Mouse (Mus musculus): Measurements from ENCODE around the gene Gpr108. TPM values are rescaled to one million over a fixed set of nuclear protein-coding genes. Genes with fewer than 3 reads are reported as not detected.

Gene Gpr108
- polyA plus RNA-seq, 1 experiment from 2014 or later, result 44.2 TPM

GRCm38 (mm10) chr17:57275111-57275996, 27.1 kb upstream of the Gpr108 start:
- Histone ChIP-seq H3K4me3 (ENCODE audit: low read length) (peak overlapping the region; percentile 65), H3K27ac (ENCODE audit: low read length) (peak overlapping the region; percentile 60), H3K9me3 (ENCODE audit: control insufficient read depth, low read length) (no peaks in the 10 kb centered on the region), H3K36me3 (ENCODE audit: control insufficient read depth, insufficient read depth, low read length) (no peaks in the 10 kb centered on the region), H3K9ac (ENCODE audit: low read length) (peak overlapping the region; percentile 71), H3K4me2 (ENCODE audit: low read depth, low read length) (peak overlapping the region; percentile 69), H3K27me3 (ENCODE audit: control insufficient read depth, insufficient read depth, low read depth, low read length) (no peaks in the 10 kb centered on the region), H3K4me1 (replicated peaks; ENCODE audit: control insufficient read depth, insufficient read depth, low read length) (peaks cover 5% of the 10 kb centered on the region; the same call in 1 of the 2 replicates)
- WGBS, result under 1% methylated on average over 46 of the region's 53 CpGs
- ATAC-seq (ENCODE audit: low read depth), result peak; percentile 90

- Histone ChIP-seq H3K27ac (ENCODE audit: low read length) (peak overlapping the region; percentile 60; the same call in 1 of the 2 replicates), H3K4me3 (ENCODE audit: low read length) (peak overlapping the region; percentile 65), H3K9me3 (ENCODE audit: control insufficient read depth, low read length) (no peaks in the 10 kb centered on the region), H3K27me3 (ENCODE audit: control insufficient read depth, insufficient read depth, low read depth, low read length) (no peaks in the 10 kb centered on the region), H3K9ac (ENCODE audit: low read length) (peak overlapping the region; percentile 71), H3K4me2 (ENCODE audit: low read depth, low read length) (peak overlapping the region; percentile 69), H3K36me3 (ENCODE audit: control insufficient read depth, insufficient read depth, low read length) (no peaks in the 10 kb centered on the region), H3K4me1 (replicated peaks; ENCODE audit: control insufficient read depth, insufficient read depth, low read length) (peaks cover 5% of the 10 kb centered on the region; the same call in 1 of the 2 replicates)
- 3% methylated on average over 15 of the region's 15 CpGs for WGBS
- no peak for ATAC-seq (ENCODE audit: low read depth)
Observed at GRCm38 (mm10) chr17:57274686-57275085, 26.4 kb upstream of the Gpr108 start.

- no peak overlapping the region for H3K4me2 ChIP-seq (ENCODE audit: low read depth, low read length)
- H3K27me3 ChIP-seq (ENCODE audit: control insufficient read depth, insufficient read depth, low read depth, low read length), result no peaks in the 10 kb centered on the region
- WGBS, result 32% methylated on average over 4 of the region's 7 CpGs
Observed at GRCm38 (mm10) chr17:57273846-57274245, 25.6 kb upstream of the Gpr108 start.

GRCm38 (mm10) chr17:57271301-57271700, 23.1 kb upstream of the Gpr108 start:
- Histone ChIP-seq H3K27me3 (ENCODE audit: control insufficient read depth, insufficient read depth, low read depth, low read length) (no peaks in the 10 kb centered on the region), H3K27ac (ENCODE audit: low read length) (no peak overlapping the region), H3K9ac (ENCODE audit: low read length) (no peak overlapping the region), H3K4me2 (ENCODE audit: low read depth, low read length) (no peak overlapping the region), H3K36me3 (ENCODE audit: control insufficient read depth, insufficient read depth, low read length) (no peaks in the 10 kb centered on the region), H3K4me1 (replicated peaks; ENCODE audit: control insufficient read depth, insufficient read depth, low read length) (peaks cover 5% of the 10 kb centered on the region; the same call in 1 of the 2 replicates), H3K9me3 (ENCODE audit: control insufficient read depth, low read length) (no peaks in the 10 kb centered on the region), H3K4me3 (ENCODE audit: low read length) (no peak overlapping the region)
- WGBS, result 53% methylated on average over 9 of the region's 9 CpGs
- no peak for ATAC-seq (ENCODE audit: low read depth)

More at GRCm38 (mm10) chr17:57273846-57274245, 25.6 kb upstream of the Gpr108 start:
- Histone ChIP-seq H3K36me3 (ENCODE audit: control insufficient read depth, insufficient read depth, low read length) (no peaks in the 10 kb centered on the region), H3K9me3 (ENCODE audit: control insufficient read depth, low read length) (no peaks in the 10 kb centered on the region), H3K4me3 (ENCODE audit: low read length) (no peak overlapping the region), H3K4me1 (replicated peaks; ENCODE audit: control insufficient read depth, insufficient read depth, low read length) (peaks cover 5% of the 10 kb centered on the region; the same call in 1 of the 2 replicates), H3K9ac (ENCODE audit: low read length) (no peak overlapping the region), H3K27ac (ENCODE audit: low read length) (no peak overlapping the region)
- no peak for ATAC-seq (ENCODE audit: low read depth)

GRCm38 (mm10) chr17:57267556-57268126, 19.4 kb upstream of the Gpr108 start:
- Histone ChIP-seq H3K27me3 (ENCODE audit: control insufficient read depth, insufficient read depth, low read depth, low read length) (no peaks in the 10 kb centered on the region), H3K9me3 (ENCODE audit: control insufficient read depth, low read length) (no peaks in the 10 kb centered on the region), H3K36me3 (ENCODE audit: control insufficient read depth, insufficient read depth, low read length) (peaks cover 9% of the 10 kb centered on the region), H3K4me2 (ENCODE audit: low read depth, low read length) (no peak overlapping the region), H3K4me3 (ENCODE audit: low read length) (no peak overlapping the region), H3K9ac (ENCODE audit: low read length) (no peak overlapping the region), H3K4me1 (replicated peaks; ENCODE audit: control insufficient read depth, insufficient read depth, low read length) (peaks cover 5% of the 10 kb centered on the region; the same call in 1 of the 2 replicates), H3K27ac (ENCODE audit: low read length) (no peak overlapping the region)
- WGBS, result 84% methylated on average over 6 of the region's 6 CpGs
- no peak for ATAC-seq (ENCODE audit: low read depth)

GRCm38 (mm10) chr17:57264972-57265945, 17.0 kb upstream of the Gpr108 start:
- Histone ChIP-seq H3K4me3 (ENCODE audit: low read length) (peak overlapping the region; percentile 17), H3K27ac (ENCODE audit: low read length) (no peak overlapping the region)

GRCm38 (mm10) chr17:57264164-57264563, 15.9 kb upstream of the Gpr108 start:
- Histone ChIP-seq H3K27ac (ENCODE audit: low read length) (no peak overlapping the region), H3K9me3 (ENCODE audit: control insufficient read depth, low read length) (no peaks in the 10 kb centered on the region), H3K27me3 (ENCODE audit: control insufficient read depth, insufficient read depth, low read depth, low read length) (no peaks in the 10 kb centered on the region), H3K4me1 (replicated peaks; ENCODE audit: control insufficient read depth, insufficient read depth, low read length) (peaks cover 5% of the 10 kb centered on the region; the same call in 1 of the 2 replicates), H3K36me3 (ENCODE audit: control insufficient read depth, insufficient read depth, low read length) (peaks cover 23% of the 10 kb centered on the region), H3K4me3 (ENCODE audit: low read length) (no peak overlapping the region), H3K9ac (ENCODE audit: low read length) (no peak overlapping the region), H3K4me2 (ENCODE audit: low read depth, low read length) (no peak overlapping the region)
- ATAC-seq (ENCODE audit: low read depth), result no peak
- WGBS, result 52% methylated on average over 2 of the region's 2 CpGs

More at GRCm38 (mm10) chr17:57264972-57265945, 17.0 kb upstream of the Gpr108 start:
- Histone ChIP-seq H3K9ac (ENCODE audit: low read length) (peak overlapping the region; percentile 35), H3K36me3 (ENCODE audit: control insufficient read depth, insufficient read depth, low read length) (peaks cover 19% of the 10 kb centered on the region), H3K4me2 (ENCODE audit: low read depth, low read length) (peak overlapping the region; percentile 40), H3K27me3 (ENCODE audit: control insufficient read depth, insufficient read depth, low read depth, low read length) (no peaks in the 10 kb centered on the region), H3K4me1 (replicated peaks; ENCODE audit: control insufficient read depth, insufficient read depth, low read length) (peaks cover 5% of the 10 kb centered on the region; the same call in 1 of the 2 replicates), H3K9me3 (ENCODE audit: control insufficient read depth, low read length) (no peaks in the 10 kb centered on the region)
- ATAC-seq (ENCODE audit: low read depth), result peak; percentile 92
- 25% methylated on average over 22 of the region's 22 CpGs for WGBS

GRCm38 (mm10) chr17:57262901-57263550, 14.8 kb upstream of the Gpr108 start:
- Histone ChIP-seq H3K36me3 (ENCODE audit: control insufficient read depth, insufficient read depth, low read length) (peaks cover 23% of the 10 kb centered on the region), H3K4me1 (replicated peaks; ENCODE audit: control insufficient read depth, insufficient read depth, low read length) (peaks cover 5% of the 10 kb centered on the region; the same call in 1 of the 2 replicates), H3K4me3 (ENCODE audit: low read length) (no peak overlapping the region), H3K27me3 (ENCODE audit: control insufficient read depth, insufficient read depth, low read depth, low read length) (no peaks in the 10 kb centered on the region), H3K9ac (ENCODE audit: low read length) (no peak overlapping the region), H3K27ac (ENCODE audit: low read length) (no peak overlapping the region), H3K4me2 (ENCODE audit: low read depth, low read length) (no peak overlapping the region), H3K9me3 (ENCODE audit: control insufficient read depth, low read length) (no peaks in the 10 kb centered on the region)
- 79% methylated on average over 17 of the region's 17 CpGs for WGBS
- ATAC-seq (ENCODE audit: low read depth), result no peak
